Mouse (Mus musculus): ENCODE results near the gene Cdk6. TPM values are rescaled to one million over a fixed set of nuclear protein-coding genes. Genes with fewer than 3 reads are reported as not detected.
"Not testable (repeated sequence)": the region's sequence is repeated elsewhere in the genome, so short reads cannot be mapped to it uniquely, and the experiment has no call there.

Gene Cdk6
- total and polyA plus RNA-seq, 2 experiments from 2014 or later, result 9.4 to 19.8 TPM

DNA sequence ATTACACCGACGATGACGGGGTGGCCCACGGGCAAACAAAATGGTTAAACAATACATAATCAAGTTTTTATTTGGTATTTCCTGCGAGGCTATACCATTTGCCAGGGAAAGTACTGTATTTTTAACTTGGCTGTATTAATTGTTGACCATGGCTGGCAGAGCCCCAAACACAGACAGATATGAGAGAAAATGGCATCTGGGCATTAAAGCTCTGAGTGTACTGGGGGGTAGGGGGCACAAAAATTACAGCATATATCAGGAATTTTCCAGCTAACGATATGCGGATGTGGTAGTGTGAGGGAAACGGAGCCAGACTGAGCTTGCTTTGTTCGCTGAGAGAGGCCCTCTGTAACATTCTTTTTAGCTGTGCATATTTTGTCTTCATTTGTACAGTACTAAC, 109.9 kb downstream of the Cdk6 start:
- H3K9ac ChIP-seq; H3K36me3 ChIP-seq (ENCODE audit: insufficient read depth); H3K4me3 ChIP-seq (ENCODE audit: low read depth, low read length); ATAC-seq; H3K9me3 ChIP-seq (ENCODE audit: low read length); H3K4me1 ChIP-seq (ENCODE audit: insufficient read depth); H3K27me3 ChIP-seq (ENCODE audit: insufficient read depth, low read length); H3K27ac ChIP-seq (ENCODE audit: low read depth, low read length): not testable (repeated sequence)
- H3K4me2 ChIP-seq (ENCODE audit: low read depth), result 0 out of 2 replicates have a peak overlapping the region, but pooled peaks have one; percentile 8
- peak; percentile 45 for DNase-seq
- 16% methylated on average over 9 of the region's 9 CpGs for WGBS

DNA sequence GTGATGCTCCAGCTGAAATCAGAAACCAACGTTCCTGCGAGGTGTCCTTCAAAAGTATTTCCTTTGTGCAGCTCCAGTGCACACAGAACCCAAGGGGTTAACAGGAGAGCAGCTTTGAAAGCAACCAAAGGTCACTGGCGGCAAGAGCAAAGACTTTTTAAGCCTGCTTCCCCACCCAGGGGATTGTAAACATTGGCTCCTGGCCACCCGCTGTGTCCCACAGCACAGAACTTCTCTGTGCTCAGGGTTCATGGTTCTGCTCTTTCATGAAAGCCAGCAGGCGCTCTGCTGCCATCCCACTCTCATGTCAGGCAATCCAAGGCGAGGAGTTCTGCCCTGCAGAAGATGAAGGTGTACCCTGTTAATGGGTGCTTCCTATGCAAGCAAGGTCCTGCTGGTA, 112.7 kb downstream of the Cdk6 start:
- not testable (repeated sequence) for H3K4me1 ChIP-seq (ENCODE audit: insufficient read depth); H3K9ac ChIP-seq; ATAC-seq; H3K36me3 ChIP-seq (ENCODE audit: insufficient read depth); H3K9me3 ChIP-seq (ENCODE audit: low read length); H3K4me3 ChIP-seq (ENCODE audit: low read depth, low read length); H3K4me2 ChIP-seq (ENCODE audit: low read depth); H3K27ac ChIP-seq (ENCODE audit: low read depth, low read length); H3K27me3 ChIP-seq (ENCODE audit: insufficient read depth, low read length)
- peak; percentile 29 for DNase-seq
- WGBS, result 8% methylated on average over 6 of the region's 6 CpGs

DNA sequence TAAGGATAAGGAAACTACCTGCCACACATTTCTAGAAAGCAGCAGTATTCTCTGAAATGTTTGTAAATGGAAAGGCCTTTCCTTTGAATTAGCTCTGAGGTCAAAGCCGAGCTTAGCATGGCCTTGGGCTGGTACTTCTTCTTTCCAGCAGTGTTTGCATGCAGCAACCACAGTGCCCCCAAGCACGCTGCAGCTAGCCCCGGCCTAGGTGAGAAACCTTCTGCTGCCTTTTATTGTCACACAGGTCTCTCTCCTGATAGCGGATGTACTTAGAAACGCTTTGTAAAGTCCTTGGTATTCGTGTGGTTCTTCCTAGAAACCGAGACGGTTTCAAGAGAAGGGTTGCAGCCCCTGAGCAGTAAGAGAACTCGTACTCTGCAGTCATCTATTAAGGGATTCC, 119.6 kb downstream of the Cdk6 start:
- ATAC-seq (no peak), DNase-seq (no peak)
- Histone ChIP-seq H3K9ac (no peak overlapping the region), H3K36me3 (ENCODE audit: insufficient read depth) (no peaks in the 10 kb centered on the region), H3K27ac (ENCODE audit: low read depth, low read length) (no peak overlapping the region), H3K4me2 (ENCODE audit: low read depth) (no peak overlapping the region), H3K4me3 (ENCODE audit: low read depth, low read length) (no peak overlapping the region), H3K27me3 (ENCODE audit: insufficient read depth, low read length) (no peaks in the 10 kb centered on the region), H3K4me1 (ENCODE audit: insufficient read depth) (no peaks in the 10 kb centered on the region), H3K9me3 (ENCODE audit: low read length) (no peaks in the 10 kb centered on the region)
- no peak for TF ChIP-seq CTCF (IDR thresholded peaks at IDR 0.05; ENCODE audit: low read depth)
- WGBS, result 85% methylated on average over 9 of the region's 9 CpGs

DNA sequence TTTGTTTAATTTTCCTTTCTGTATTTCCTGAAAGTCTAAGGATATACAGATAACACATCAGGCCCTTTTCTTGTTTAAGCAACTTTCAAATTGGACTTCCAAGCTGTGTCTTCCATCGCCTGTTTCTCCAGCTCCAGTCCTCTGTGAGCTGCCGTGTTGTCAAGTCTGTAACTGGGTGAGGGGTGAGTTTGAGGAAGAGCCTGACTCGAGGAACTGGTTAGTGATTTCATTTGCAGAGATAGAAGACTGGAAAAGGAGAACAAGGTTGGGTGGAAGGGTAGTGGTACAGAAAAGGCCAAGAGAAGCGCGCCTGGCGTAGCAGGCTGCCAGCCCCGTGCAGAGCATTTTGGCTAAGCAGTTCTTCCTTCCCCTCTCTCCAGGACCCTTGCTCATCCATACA, 120.1 kb downstream of the Cdk6 start:
- TF ChIP-seq CTCF (IDR thresholded peaks at IDR 0.05; ENCODE audit: low read depth), result no peak

DNA sequence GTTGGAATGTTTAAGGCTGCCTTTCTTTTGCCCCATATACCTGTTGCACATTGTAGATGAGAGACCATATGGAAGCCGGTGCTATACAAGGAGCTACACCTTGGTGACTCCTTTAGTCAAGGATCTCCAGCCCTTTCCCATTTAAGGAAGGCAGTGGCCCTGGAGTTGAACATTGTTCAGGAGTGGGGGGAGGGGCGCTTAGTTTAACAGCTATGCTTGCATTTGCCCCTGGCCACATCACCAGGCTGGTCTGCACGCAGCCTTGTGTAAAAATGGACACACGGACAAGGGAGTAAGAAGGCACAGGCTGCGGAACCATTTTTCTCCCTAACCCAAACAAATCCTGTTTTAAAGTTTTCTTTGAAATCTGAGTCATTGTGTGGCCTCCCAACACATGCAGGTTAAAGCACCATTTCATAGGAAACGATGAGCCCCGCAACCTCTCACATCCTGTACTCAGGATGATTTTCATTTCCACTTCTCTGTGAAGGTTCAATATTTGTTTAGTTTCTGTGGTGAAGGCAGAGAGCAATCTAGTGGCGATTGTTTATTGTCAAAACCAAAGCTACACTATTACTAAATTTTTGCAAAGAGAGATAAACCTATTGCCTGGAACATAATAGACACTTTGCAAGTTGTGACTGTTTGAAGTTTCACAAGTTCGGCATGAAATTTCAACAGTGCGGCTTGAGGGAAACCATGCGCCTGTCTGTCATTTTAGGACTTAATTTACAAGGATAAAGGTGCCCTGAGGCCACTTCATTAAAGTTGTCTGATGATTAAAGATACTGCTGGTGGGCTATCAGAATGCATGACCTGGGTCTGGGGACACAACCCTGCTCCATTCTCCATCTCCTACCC, 121.8 kb downstream of the Cdk6 start:
- Histone ChIP-seq H3K9ac (no peak overlapping the region), H3K4me3 (ENCODE audit: low read depth, low read length) (no peak overlapping the region), H3K36me3 (ENCODE audit: insufficient read depth) (no peaks in the 10 kb centered on the region), H3K4me2 (ENCODE audit: low read depth) (no peak overlapping the region), H3K4me1 (ENCODE audit: insufficient read depth) (no peaks in the 10 kb centered on the region), H3K27ac (ENCODE audit: low read depth, low read length) (no peak overlapping the region), H3K27me3 (ENCODE audit: insufficient read depth, low read length) (no peaks in the 10 kb centered on the region), H3K9me3 (ENCODE audit: low read length) (no peaks in the 10 kb centered on the region)
- DNase-seq, result no peak
- TF ChIP-seq CTCF (IDR thresholded peaks at IDR 0.05; ENCODE audit: low read depth), result no peak
- WGBS, result 85% methylated on average over 11 of the region's 11 CpGs
- ATAC-seq, result no peak

More for the DNA sequence above, 120.1 kb downstream of the Cdk6 start:
- WGBS, result 90% methylated on average over 7 of the region's 7 CpGs
- no peak overlapping the region for H3K9ac ChIP-seq
- H3K36me3 ChIP-seq (ENCODE audit: insufficient read depth), result no peaks in the 10 kb centered on the region
- no peaks in the 10 kb centered on the region for H3K4me1 ChIP-seq (ENCODE audit: insufficient read depth)
- H3K27ac ChIP-seq (ENCODE audit: low read depth, low read length), result no peak overlapping the region
- H3K27me3 ChIP-seq (ENCODE audit: insufficient read depth, low read length), result no peaks in the 10 kb centered on the region
- DNase-seq, result no peak
- no peak overlapping the region for H3K4me2 ChIP-seq (ENCODE audit: low read depth)
- H3K4me3 ChIP-seq (ENCODE audit: low read depth, low read length), result no peak overlapping the region
- ATAC-seq, result no peak
- no peaks in the 10 kb centered on the region for H3K9me3 ChIP-seq (ENCODE audit: low read length)

DNA sequence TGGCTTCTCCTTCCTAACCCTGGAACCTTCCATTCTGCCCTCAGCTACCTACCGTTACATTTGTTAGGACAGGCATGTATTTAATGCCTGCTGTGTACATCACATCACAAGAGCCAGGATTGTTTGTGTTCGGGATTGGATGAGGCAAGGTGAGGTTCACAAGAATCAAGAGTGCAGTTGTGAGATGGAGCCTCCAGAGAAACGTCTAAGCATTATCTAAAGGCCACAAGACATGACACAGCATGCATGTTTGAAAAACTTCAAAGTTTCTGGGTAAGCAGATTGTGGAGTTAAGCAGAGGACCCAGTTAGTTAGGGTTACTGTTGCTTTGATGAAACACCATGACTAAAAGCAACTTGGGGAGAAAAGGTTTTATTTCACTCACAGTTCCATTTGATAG, 122.5 kb downstream of the Cdk6 start:
- Histone ChIP-seq H3K27me3 (ENCODE audit: insufficient read depth, low read length) (no peaks in the 10 kb centered on the region), H3K4me1 (ENCODE audit: insufficient read depth) (no peaks in the 10 kb centered on the region), H3K36me3 (ENCODE audit: insufficient read depth) (no peaks in the 10 kb centered on the region), H3K4me3 (ENCODE audit: low read depth, low read length) (no peak overlapping the region), H3K27ac (ENCODE audit: low read depth, low read length) (no peak overlapping the region), H3K9ac (no peak overlapping the region), H3K9me3 (ENCODE audit: low read length) (no peaks in the 10 kb centered on the region), H3K4me2 (ENCODE audit: low read depth) (no peak overlapping the region)
- DNase-seq, result no peak
- no peak for ATAC-seq
- no peak for TF ChIP-seq CTCF (IDR thresholded peaks at IDR 0.05; ENCODE audit: low read depth)
- WGBS, result 97% methylated on average over 3 of the region's 3 CpGs

DNA sequence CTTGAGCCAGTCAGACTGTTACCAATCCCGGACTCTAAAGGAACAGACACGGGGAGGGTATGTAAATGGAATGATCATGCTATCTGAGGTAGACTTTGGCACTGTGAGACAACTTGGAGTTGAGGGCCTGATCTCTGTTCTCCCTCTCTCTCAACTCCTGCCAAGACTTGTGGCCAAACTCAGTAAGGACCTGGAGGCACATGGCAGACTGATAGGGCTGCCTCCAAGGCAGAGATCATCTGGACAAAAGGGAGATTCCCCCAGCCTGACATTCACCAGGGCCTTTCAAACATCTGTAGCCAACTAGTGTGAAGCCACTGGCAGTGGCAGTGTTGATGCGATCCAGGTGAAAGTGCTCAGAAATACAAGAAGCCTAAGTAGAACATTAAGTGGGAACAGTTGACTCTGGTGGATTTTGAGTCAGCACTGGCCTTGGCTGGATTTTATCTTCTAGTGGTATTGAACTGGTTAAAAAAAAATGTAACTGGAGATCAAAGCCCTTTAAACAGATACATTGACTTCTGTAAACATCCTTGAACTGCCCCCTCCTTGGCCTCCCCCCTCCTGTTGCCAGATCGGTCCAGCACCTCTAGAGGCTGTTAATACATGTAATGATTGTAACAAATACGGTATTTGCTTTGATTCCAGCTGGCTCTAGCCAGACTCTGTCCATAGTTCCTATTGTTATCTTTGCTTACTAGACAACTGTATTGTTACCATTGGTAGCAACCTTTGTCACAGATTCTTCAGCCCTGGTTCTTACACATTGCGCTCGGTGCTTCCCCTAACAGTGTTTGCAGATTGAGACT, 125.0 kb downstream of the Cdk6 start:
- no peaks in the 10 kb centered on the region for H3K36me3 ChIP-seq (ENCODE audit: insufficient read depth)
- no peaks in the 10 kb centered on the region for H3K9me3 ChIP-seq (ENCODE audit: low read length)
- WGBS, result 69% methylated on average over 7 of the region's 7 CpGs
- DNase-seq (no peak), ATAC-seq (no peak)
- no peak overlapping the region for H3K4me2 ChIP-seq (ENCODE audit: low read depth)
- H3K4me1 ChIP-seq (ENCODE audit: insufficient read depth), result no peaks in the 10 kb centered on the region
- no peak overlapping the region for H3K4me3 ChIP-seq (ENCODE audit: low read depth, low read length)
- no peak for TF ChIP-seq CTCF (IDR thresholded peaks at IDR 0.05; ENCODE audit: low read depth)
- H3K27ac ChIP-seq (ENCODE audit: low read depth, low read length), result no peak overlapping the region
- no peak overlapping the region for H3K9ac ChIP-seq
- no peaks in the 10 kb centered on the region for H3K27me3 ChIP-seq (ENCODE audit: insufficient read depth, low read length)

Data from forebrain, postnatal 0 days (tissue).